Mouse (Mus musculus) ovary, postnatal 36 days (tissue): ENCODE results near the gene Nsmce3.

Experiments
- DNase-seq: peaks from one replicate; pipeline ENCODE4 v3.0.0; 2022; ENCODE audit warnings: low spot score, mixed read lengths

The Nsmce3 gene

GRCm38 (mm10) chr7:64862978-64863377 is 9.8 kb downstream of the Nsmce3 start:
- no peak for DNase-seq

DNA sequence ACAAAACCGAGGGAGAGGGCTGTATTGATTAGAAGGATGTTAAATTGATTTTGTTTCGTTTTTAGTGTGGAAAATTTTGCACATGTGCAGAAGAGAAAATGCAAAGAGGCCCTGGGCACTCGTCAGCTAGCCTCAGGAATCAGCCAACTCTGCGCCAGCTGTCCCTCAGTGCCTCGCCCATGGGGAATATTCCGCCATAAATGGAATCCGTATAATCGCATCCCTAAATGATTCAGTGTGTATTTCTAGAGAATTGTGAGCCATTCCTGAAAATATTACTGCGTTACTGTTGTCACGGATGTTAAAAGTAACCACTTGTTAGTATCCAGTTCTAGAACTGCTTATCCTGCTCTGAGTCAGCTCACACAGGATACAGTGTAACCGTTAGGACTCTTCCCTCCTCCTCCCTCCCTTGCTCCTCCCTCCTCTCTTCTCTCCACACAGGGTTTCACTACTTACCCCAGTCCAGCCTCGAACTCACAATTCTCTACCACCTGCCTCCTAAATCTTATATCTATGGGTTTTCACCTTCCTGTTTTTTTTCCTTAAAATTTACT is 16.2 kb downstream of the Nsmce3 start:
- DNase-seq = no peak

DNA sequence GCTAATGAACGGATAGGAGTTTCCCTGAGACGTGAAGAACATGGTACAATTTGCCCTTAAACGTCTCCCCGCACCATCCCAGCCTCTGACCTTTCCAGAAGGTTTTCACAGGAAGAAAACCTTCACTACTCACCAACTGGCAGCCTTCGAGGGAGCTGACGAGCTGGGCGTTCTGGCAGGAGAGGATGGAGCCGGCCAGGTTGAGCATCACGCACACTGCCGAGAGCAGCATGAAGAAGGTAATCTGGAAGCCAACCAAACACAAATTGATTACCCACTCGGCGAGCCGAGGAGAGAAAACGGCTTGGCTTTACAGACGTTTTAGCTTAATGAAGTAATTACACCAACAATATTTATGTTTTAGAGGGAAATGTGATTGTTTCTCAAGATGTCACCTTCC is 16.8 kb downstream of the Nsmce3 start:
- no peak for DNase-seq

GRCm38 (mm10) chr7:64855389-64855927 is 17.3 kb downstream of the Nsmce3 start:
- no peak for DNase-seq

DNA sequence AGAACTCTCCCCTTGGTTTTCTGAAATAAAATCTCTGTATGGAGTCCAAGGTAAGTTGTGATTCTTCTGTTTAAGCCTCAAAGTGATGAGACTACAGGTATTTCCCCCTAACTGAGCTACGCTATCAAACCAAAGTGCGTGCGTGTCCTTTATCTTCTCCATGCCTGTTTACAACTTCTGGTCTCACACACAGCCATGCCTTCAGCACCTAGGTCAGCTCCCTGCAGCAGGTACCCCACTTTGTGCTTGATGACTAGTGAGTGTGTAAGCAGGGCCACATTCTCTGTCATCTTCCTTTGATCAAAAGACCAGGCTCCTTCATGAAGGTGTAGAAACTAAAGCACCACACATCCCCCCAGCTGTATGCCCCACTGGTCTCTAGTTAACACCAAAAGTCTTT is 22.0 kb downstream of the Nsmce3 start:
- peak; percentile 52 for DNase-seq

GRCm38 (mm10) chr7:64847366-64847899 is 25.4 kb downstream of the Nsmce3 start:
- no peak for DNase-seq

DNA sequence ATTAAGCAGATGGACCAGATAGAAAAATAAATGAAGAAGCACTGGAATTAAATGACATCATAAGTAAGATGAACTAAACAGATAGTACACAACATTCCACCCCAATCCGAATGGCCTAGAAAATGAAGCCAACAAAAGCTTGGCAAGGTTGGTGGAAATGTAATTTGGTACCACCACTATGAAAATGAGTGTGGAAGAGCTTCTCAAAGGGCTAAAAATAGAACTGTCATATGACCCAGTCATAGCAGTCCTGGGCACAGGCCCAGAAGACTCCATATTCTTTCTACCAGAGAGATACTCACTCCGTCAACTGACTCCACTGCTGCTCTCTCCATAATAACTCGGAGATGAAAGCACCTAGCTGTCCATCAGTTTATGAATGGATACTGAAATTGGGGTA is 26.7 kb downstream of the Nsmce3 start:
- no peak for DNase-seq

GRCm38 (mm10) chr7:64840946-64841659 is 31.7 kb downstream of the Nsmce3 start:
- DNase-seq = no peak

DNA sequence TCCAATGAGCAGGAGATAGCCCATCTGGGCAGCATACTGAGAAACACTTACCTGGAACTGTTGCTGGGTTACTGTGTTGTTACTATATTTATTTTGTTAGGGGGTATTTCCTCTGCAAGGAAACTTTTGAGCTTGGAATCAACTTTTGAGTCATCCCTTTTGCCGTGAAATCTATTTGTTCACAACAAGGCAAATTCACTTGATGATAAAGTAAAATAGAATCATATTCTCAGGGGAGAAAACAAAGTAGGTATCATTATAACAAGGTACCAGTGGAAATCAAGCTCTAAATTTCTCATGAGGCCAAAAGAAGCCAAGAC is 32.3 kb downstream of the Nsmce3 start:
- DNase-seq = no peak

- peak; percentile 55 for DNase-seq
Measured at GRCm38 (mm10) chr7:64839801-64840575, 32.8 kb downstream of the Nsmce3 start.

DNA sequence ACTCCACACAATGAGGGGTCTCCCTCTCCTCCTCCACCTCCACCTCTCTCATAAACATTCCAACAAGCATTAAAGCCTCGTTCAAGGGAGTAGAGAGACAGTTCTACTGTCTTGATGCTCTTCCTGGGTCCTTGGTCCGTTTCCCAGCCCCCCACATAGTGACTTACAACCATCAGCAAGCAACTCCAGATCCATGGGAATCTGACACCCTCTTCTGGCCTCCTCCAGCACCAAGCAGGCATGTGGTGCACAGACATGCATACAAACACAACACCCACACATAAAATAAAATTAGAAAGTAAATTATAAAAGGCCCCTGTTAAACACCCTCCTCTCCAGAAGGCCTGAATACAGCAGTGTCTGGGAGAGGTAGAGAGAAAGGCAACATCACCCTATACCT is 33.5 kb downstream of the Nsmce3 start:
- DNase-seq = no peak

DNA sequence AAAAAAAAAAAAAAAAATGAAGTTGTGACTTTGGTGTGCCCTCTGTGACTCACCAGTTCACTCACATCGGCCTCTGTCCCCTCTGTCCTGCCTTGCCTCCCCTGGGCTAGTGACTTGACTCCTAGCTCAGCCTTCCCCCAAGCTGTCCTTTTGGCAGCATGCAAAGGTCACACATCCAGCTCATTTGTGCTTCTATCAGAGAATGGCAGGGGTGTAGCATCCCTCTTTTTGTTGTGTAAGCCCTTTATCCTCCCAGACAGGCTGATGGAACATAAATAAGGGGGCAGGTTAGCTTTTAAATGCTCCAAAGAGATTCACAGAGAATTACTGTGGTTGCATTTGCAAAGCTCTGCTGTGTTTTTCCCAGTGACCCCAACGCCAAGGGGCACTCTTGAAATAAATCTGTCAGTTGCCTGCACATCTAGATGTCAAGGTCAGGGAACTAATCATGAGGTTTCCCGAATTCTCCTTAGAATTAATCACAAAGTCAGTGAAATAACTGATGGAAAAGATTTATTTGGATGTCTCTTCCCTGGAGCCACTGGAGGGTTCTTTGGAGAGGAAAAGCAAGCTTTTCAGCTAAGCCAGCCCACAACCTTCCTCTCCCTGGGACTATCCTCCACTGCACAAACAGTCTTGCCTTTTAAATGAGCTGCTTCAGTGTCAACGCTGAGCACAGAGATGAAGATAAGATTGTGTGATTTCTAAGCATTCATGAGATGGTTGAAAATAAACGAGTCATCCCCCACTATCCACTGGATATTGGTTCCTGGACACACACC is 42.4 kb downstream of the Nsmce3 start:
- DNase-seq = no peak

DNA sequence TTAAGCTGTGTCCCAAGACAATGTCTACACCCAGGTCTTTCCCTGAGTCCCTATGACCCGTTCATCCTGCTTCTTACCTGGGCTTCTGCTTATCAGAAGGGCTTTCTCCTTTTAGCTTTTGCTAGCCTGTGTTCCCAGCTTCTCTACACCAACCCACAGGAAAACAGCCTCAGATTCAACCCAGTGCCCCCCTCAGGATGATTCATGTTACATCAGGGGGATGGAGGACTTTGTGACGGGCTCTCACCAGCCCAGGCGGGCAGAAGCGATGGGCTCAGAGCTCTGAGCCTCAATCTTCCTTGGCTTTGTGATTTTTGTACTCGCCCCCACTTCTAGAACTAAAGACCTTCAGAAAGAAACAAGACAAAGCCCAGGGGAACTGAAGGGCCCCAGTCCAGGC is 51.7 kb downstream of the Nsmce3 start:
- DNase-seq = no peak

DNA sequence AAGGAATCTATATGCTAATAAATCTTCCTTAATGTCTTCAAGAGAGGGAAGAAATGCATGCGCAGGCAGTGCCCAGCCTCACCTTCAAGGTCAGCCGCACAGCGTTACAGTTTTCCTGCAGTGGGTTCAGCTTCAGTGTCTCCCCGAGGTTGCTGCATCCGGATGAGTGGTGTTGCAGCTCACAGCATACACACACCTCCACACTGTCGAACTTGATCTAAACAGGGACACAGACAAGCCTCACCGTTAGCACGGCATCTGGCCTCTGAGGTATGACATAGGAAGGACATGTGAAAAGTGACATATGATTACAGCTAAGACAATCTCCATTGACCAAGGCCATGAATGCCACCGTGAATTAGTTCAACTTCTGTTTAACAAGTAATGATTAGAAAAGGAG is 53.1 kb downstream of the Nsmce3 start:
- no peak for DNase-seq
